Mouse (Mus musculus): ENCODE measurements at regions not wholly inside any gene's neighbourhood (a gene's known extent, or its start where the extent isn't known, plus 50 kb on each side); places are given as distances from the start of the nearest gene placed in this dataset.

GRCm38 (mm10) chr1:69450455-69450854 lies 236.6 kb downstream of the Ikzf2 start:
- no peak overlapping the region for H3K27ac ChIP-seq (ENCODE audit: insufficient read depth, low read length)
- WGBS, result 63% methylated on average over 2 of the region's 2 CpGs
- no peak for TF ChIP-seq CTCF (IDR thresholded peaks at IDR 0.05; ENCODE audit: borderline replicate concordance, insufficient read depth, low read depth, low read length)
- no peak for TF ChIP-seq POLR2A (IDR thresholded peaks at IDR 0.05; ENCODE audit: borderline replicate concordance, insufficient read depth, low read length)

DNA sequence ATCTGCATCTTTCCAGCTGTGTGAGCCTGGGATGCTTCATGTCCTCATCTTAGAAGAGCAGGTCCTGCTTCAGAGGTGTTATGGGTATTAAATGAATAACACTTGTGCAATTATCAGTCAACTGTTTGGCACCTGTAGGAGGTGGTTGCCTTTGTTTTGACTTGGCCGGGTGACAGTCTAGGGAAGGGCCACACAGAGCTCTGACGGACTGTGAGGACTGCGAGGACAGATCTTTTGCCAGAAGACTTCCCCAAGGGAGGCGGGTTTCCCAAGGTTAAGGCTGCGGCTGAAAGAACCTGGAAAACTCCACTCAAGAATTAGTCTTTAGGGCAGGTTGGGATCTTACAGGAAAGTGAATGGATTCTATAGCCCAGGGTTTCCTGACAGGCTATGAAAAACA lies 239.8 kb downstream of the Ikzf2 start:
- no peak overlapping the region for H3K4me3 ChIP-seq (replicated peaks; ENCODE audit: insufficient read depth, low read depth, low read length)
- no peak for TF ChIP-seq CTCF (IDR thresholded peaks at IDR 0.05; ENCODE audit: borderline replicate concordance, insufficient read depth, low read depth, low read length)
- no peak for TF ChIP-seq POLR2A (IDR thresholded peaks at IDR 0.05; ENCODE audit: borderline replicate concordance, insufficient read depth, low read length)
- WGBS, result 41% methylated on average over 5 of the region's 5 CpGs
- no peak overlapping the region for H3K27ac ChIP-seq (ENCODE audit: insufficient read depth, low read length)
- no peaks in the 10 kb centered on the region for H3K4me1 ChIP-seq (ENCODE audit: control insufficient read depth, insufficient read depth, low read length)
- DNase-seq, result no peak
- no peaks in the 10 kb centered on the region for H3K27me3 ChIP-seq (ENCODE audit: control insufficient read depth, insufficient read depth, low read length)

More at GRCm38 (mm10) chr1:69450455-69450854, 236.6 kb downstream of the Ikzf2 start:
- no peak for DNase-seq
- Histone ChIP-seq H3K4me1 (ENCODE audit: control insufficient read depth, insufficient read depth, low read length) (no peaks in the 10 kb centered on the region), H3K4me3 (replicated peaks; ENCODE audit: insufficient read depth, low read depth, low read length) (no peak overlapping the region), H3K27me3 (ENCODE audit: control insufficient read depth, insufficient read depth, low read length) (no peaks in the 10 kb centered on the region)

GRCm38 (mm10) chr1:69444722-69445121 lies 242.3 kb downstream of the Ikzf2 start:
- WGBS, result 74% methylated on average over 4 of the region's 4 CpGs
- no peak for DNase-seq
- no peak overlapping the region for H3K27ac ChIP-seq (ENCODE audit: insufficient read depth, low read length)
- no peak for TF ChIP-seq POLR2A (IDR thresholded peaks at IDR 0.05; ENCODE audit: borderline replicate concordance, insufficient read depth, low read length)
- TF ChIP-seq CTCF (IDR thresholded peaks at IDR 0.05; ENCODE audit: borderline replicate concordance, insufficient read depth, low read depth, low read length), result no peak
- H3K4me1 ChIP-seq (ENCODE audit: control insufficient read depth, insufficient read depth, low read length), result no peaks in the 10 kb centered on the region
- no peaks in the 10 kb centered on the region for H3K27me3 ChIP-seq (ENCODE audit: control insufficient read depth, insufficient read depth, low read length)
- no peak overlapping the region for H3K4me3 ChIP-seq (replicated peaks; ENCODE audit: insufficient read depth, low read depth, low read length)

DNA sequence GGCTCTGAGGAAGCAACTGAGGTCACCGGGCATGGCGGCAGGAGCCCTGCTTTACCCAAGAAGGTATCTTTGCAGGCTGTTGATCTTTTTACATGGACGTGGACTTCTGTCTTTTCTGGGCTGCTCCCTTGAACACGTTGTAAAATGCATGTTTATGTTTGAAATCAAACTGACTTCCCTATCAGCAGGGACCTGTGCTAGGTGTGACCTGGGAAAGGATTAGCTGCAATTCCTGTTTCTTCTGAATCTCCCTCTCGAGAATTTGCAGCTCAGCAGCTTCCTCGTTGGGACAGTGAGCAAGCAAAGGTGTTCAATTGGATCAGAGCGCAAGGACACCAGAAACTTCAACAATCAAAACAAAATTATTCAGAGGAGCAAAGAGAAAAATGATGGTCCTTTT lies 243.6 kb downstream of the Ikzf2 start:
- DNase-seq, result no peak
- 74% methylated on average over 7 of the region's 7 CpGs for WGBS
- no peak for TF ChIP-seq POLR2A (IDR thresholded peaks at IDR 0.05; ENCODE audit: borderline replicate concordance, insufficient read depth, low read length)
- no peak for TF ChIP-seq CTCF (IDR thresholded peaks at IDR 0.05; ENCODE audit: borderline replicate concordance, insufficient read depth, low read depth, low read length)
- H3K4me3 ChIP-seq (replicated peaks; ENCODE audit: insufficient read depth, low read depth, low read length), result no peak overlapping the region
- no peak overlapping the region for H3K27ac ChIP-seq (ENCODE audit: insufficient read depth, low read length)
- no peaks in the 10 kb centered on the region for H3K4me1 ChIP-seq (ENCODE audit: control insufficient read depth, insufficient read depth, low read length)
- no peaks in the 10 kb centered on the region for H3K27me3 ChIP-seq (ENCODE audit: control insufficient read depth, insufficient read depth, low read length)

DNA sequence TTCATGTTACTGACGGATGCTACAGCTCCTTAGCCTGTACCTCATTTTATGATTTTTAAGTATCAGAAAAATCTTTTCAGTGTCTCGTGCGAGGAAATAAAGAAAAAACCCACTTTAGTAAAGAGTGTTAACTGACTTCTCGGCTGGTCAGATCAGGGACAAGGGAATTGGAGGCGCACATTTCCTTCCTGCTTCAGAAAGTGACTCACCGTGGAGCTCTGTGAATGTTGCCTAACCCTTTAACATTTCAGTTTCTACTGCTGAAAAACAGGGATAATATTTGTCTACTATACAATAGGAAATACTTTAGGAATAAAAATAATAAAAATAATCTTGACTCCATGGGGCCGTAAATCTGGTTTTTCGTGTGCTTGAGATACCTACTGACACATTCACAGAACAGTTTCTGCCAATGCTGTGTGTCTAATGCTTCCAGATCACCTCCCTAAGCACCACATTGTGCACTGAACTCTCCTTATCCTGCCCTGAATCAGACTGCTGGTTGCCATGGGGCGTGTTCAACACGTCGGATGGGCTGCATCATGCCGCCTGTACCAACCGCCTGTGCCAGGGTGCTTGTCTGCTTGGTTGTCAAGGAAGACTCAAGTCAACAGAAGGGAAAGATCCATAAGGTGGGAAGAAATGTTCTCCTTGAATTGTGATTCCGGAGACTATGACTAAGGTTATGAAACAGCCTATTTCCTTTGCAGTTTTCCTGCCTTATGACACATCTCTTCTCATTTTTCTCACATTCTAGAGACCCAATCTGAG lies 246.3 kb downstream of the Ikzf2 start:
- no peak for DNase-seq
- Histone ChIP-seq H3K4me1 (ENCODE audit: control insufficient read depth, insufficient read depth, low read length) (no peaks in the 10 kb centered on the region), H3K27ac (ENCODE audit: insufficient read depth, low read length) (no peak overlapping the region), H3K27me3 (ENCODE audit: control insufficient read depth, insufficient read depth, low read length) (no peaks in the 10 kb centered on the region), H3K4me3 (replicated peaks; ENCODE audit: insufficient read depth, low read depth, low read length) (no peak overlapping the region)
- 87% methylated on average over 14 of the region's 14 CpGs for WGBS
- no peak for TF ChIP-seq CTCF (IDR thresholded peaks at IDR 0.05; ENCODE audit: borderline replicate concordance, insufficient read depth, low read depth, low read length)
- no peak for TF ChIP-seq POLR2A (IDR thresholded peaks at IDR 0.05; ENCODE audit: borderline replicate concordance, insufficient read depth, low read length)

GRCm38 (mm10) chr1:69437042-69437441 lies 250.0 kb downstream of the Ikzf2 start:
- Histone ChIP-seq H3K4me3 (replicated peaks; ENCODE audit: insufficient read depth, low read depth, low read length) (no peak overlapping the region), H3K27me3 (ENCODE audit: control insufficient read depth, insufficient read depth, low read length) (no peaks in the 10 kb centered on the region), H3K4me1 (ENCODE audit: control insufficient read depth, insufficient read depth, low read length) (no peaks in the 10 kb centered on the region), H3K27ac (ENCODE audit: insufficient read depth, low read length) (no peak overlapping the region)
- whole genome bisulfite sequencing, result 85% methylated on average over 8 of the region's 8 CpGs
- DNase-seq, result no peak
- TF ChIP-seq POLR2A (IDR thresholded peaks at IDR 0.05; ENCODE audit: borderline replicate concordance, insufficient read depth, low read length) (no peak), CTCF (IDR thresholded peaks at IDR 0.05; ENCODE audit: borderline replicate concordance, insufficient read depth, low read depth, low read length) (no peak)

DNA sequence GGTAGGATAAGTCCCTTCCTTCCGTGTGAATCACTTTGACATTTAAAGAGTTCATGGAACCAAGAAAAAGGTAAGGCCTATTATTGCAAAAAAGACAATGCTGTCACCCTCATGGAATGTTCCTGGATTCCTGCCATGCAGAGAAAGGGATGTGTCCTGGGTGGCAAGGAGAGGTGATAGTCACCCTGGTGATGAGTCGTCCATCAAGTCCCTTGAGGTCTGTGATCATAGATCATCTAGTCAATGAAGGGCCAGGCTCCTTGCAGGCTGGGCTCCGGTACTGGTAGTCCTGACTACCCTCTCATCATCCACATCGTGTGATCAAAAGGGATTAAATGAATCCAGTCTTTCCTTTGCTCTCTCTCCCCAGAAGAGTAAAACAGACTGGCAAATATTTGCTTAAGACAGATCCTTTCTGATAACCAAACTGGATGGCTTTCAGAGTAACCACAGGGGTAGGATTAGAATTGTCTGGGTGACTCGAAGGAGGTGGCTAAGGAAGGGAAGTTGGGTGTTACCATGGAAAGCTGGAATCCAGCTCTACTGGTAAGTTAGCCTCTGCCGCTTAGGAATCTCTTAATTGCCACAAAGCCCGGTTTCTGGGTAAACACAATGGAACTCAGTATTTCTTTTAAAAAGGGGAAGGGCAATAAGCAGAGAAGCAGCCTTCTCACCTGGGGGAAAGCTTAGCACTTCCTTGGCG lies 253.2 kb downstream of the Ikzf2 start:
- TF ChIP-seq CTCF (IDR thresholded peaks at IDR 0.05; ENCODE audit: borderline replicate concordance, insufficient read depth, low read depth, low read length) (no peak), POLR2A (IDR thresholded peaks at IDR 0.05; ENCODE audit: borderline replicate concordance, insufficient read depth, low read length) (no peak)
- Histone ChIP-seq H3K27me3 (ENCODE audit: control insufficient read depth, insufficient read depth, low read length) (no peaks in the 10 kb centered on the region), H3K27ac (ENCODE audit: insufficient read depth, low read length) (no peak overlapping the region), H3K4me3 (replicated peaks; ENCODE audit: insufficient read depth, low read depth, low read length) (no peak overlapping the region), H3K4me1 (ENCODE audit: control insufficient read depth, insufficient read depth, low read length) (no peaks in the 10 kb centered on the region)
- DNase-seq, result no peak
- WGBS, result 55% methylated on average over 8 of the region's 8 CpGs

Data from cerebellum, adult 2 months (tissue).